Mouse (Mus musculus): ENCODE results near the gene Duxbl2.
"Not testable (repeated sequence)": the region's sequence is repeated elsewhere in the genome, so short reads cannot be mapped to it uniquely, and the experiment has no call there.

GRCm38 (mm10) chr14:26118550-26119000 lies 426 bp downstream of the Duxbl2 start:
- not testable (repeated sequence) for TF ChIP-seq CTCF (IDR thresholded peaks at IDR 0.05; ENCODE audit: insufficient read depth, low read length); POLR2A (IDR thresholded peaks at IDR 0.05; ENCODE audit: borderline replicate concordance, extremely low read depth, low read depth, low read length)

Data from lung, adult 2 months (tissue).